Mouse (Mus musculus): Measurements from ENCODE around the gene 4930404N11Rik. TPM values are rescaled to one million over a fixed set of nuclear protein-coding genes. Genes with fewer than 3 reads are reported as not detected.

4930404N11Rik gene
- polyA plus RNA-seq, 1 experiment from 2014 or later = 0.67 TPM

GRCm38 (mm10) chr10:81315587-81315986 is 50.0 kb downstream of the 4930404N11Rik start:
- Histone ChIP-seq H3K4me2 (no peak overlapping the region), H3K9me3 (replicated peaks; ENCODE audit: control insufficient read depth, low read length) (no peaks in the 10 kb centered on the region), H3K27me3 (ENCODE audit: control insufficient read depth, insufficient read depth, low read length) (no peaks in the 10 kb centered on the region), H3K27ac (ENCODE audit: low read depth, low read length) (no peak overlapping the region), H3K4me1 (ENCODE audit: control insufficient read depth, insufficient read depth, low read length) (peaks cover 26% of the 10 kb centered on the region), H3K4me3 (ENCODE audit: low read depth, low read length) (no peak overlapping the region), H3K36me3 (ENCODE audit: control insufficient read depth, insufficient read depth, low read length) (peaks cover 29% of the 10 kb centered on the region), H3K9ac (ENCODE audit: low read depth, low read length) (no peak overlapping the region)
- 89% methylated on average over 16 of the region's 16 CpGs for WGBS (ENCODE audit: insufficient replicate concordance)
- ATAC-seq (replicated peaks; ENCODE audit: insufficient number of reproducible peaks, low FRiP score, low TSS enrichment) = no peak

GRCm38 (mm10) chr10:81314201-81314600 is 51.4 kb downstream of the 4930404N11Rik start:
- 81% methylated on average over 7 of the region's 7 CpGs for WGBS (ENCODE audit: insufficient replicate concordance)
- Histone ChIP-seq H3K4me1 (ENCODE audit: control insufficient read depth, insufficient read depth, low read length) (peaks cover 20% of the 10 kb centered on the region), H3K27ac (ENCODE audit: low read depth, low read length) (no peak overlapping the region), H3K4me2 (no peak overlapping the region), H3K9ac (ENCODE audit: low read depth, low read length) (no peak overlapping the region), H3K27me3 (ENCODE audit: control insufficient read depth, insufficient read depth, low read length) (no peaks in the 10 kb centered on the region), H3K9me3 (replicated peaks; ENCODE audit: control insufficient read depth, low read length) (no peaks in the 10 kb centered on the region), H3K4me3 (ENCODE audit: low read depth, low read length) (no peak overlapping the region), H3K36me3 (ENCODE audit: control insufficient read depth, insufficient read depth, low read length) (peaks cover 35% of the 10 kb centered on the region)
- ATAC-seq (replicated peaks; ENCODE audit: insufficient number of reproducible peaks, low FRiP score, low TSS enrichment) = no peak

- peaks cover 14% of the 10 kb centered on the region for H3K4me1 ChIP-seq (ENCODE audit: control insufficient read depth, insufficient read depth, low read length)
- H3K9me3 ChIP-seq (replicated peaks; ENCODE audit: control insufficient read depth, low read length) = no peaks in the 10 kb centered on the region
- ATAC-seq (replicated peaks; ENCODE audit: insufficient number of reproducible peaks, low FRiP score, low TSS enrichment) = no peak
- H3K9ac ChIP-seq (ENCODE audit: low read depth, low read length) = no peak overlapping the region
- no peak overlapping the region for H3K4me2 ChIP-seq
- no peaks in the 10 kb centered on the region for H3K27me3 ChIP-seq (ENCODE audit: control insufficient read depth, insufficient read depth, low read length)
- no peak overlapping the region for H3K27ac ChIP-seq (ENCODE audit: low read depth, low read length)
- H3K4me3 ChIP-seq (ENCODE audit: low read depth, low read length) = no peak overlapping the region
- H3K36me3 ChIP-seq (ENCODE audit: control insufficient read depth, insufficient read depth, low read length) = peaks cover 40% of the 10 kb centered on the region
- WGBS (ENCODE audit: insufficient replicate concordance) = 93% methylated on average over 13 of the region's 13 CpGs
Measured at GRCm38 (mm10) chr10:81313581-81313980, 52.0 kb downstream of the 4930404N11Rik start.

Small RNA genes within 50 kb of the gene (microRNA-seq; reads per million reads assigned to microRNA genes)
- 0.27 reads per million for gene Mir6913 (ENCODE audit: borderline number of aligned reads)

Other genes starting within 250 kb of the 4930404N11Rik start
- 10.6 and 10.8 TPM in 2 replicates for gene Zbtb7a, start 230.6 kb downstream of the 4930404N11Rik start, polyA plus RNA-seq (2014; fragmentation: Nextera tagmentation; extraction: Ambion mirVana)
- 39.4 and 39.7 TPM in 2 replicates for gene Pias4, start 197.9 kb downstream of the 4930404N11Rik start, polyA plus RNA-seq (2014; fragmentation: Nextera tagmentation; extraction: Ambion mirVana)
- gene Eef2, start 189.2 kb downstream of the 4930404N11Rik start, polyA plus RNA-seq (2014; fragmentation: Nextera tagmentation; extraction: Ambion mirVana) = 313 and 338 TPM in 2 replicates
- 44.1 and 47.4 TPM in 2 replicates for gene Dapk3, start 182.8 kb downstream of the 4930404N11Rik start, polyA plus RNA-seq (2014; fragmentation: Nextera tagmentation; extraction: Ambion mirVana)
- gene 4930442H23Rik, start 182.0 kb downstream of the 4930404N11Rik start, polyA plus RNA-seq (2014; fragmentation: Nextera tagmentation; extraction: Ambion mirVana) = 0.21 TPM in 1 of 2 replicates, not detected in the other
- gene Nmrk2, start 163.8 kb downstream of the 4930404N11Rik start, polyA plus RNA-seq (2014; fragmentation: Nextera tagmentation; extraction: Ambion mirVana) = 2.2 and 3.6 TPM in 2 replicates
- 0.60 and 0.83 TPM in 2 replicates for gene Atcay, start 135.0 kb downstream of the 4930404N11Rik start, polyA plus RNA-seq (2014; fragmentation: Nextera tagmentation; extraction: Ambion mirVana)
- 2.3 and 3.7 TPM in 2 replicates for gene Zfr2, start 132.7 kb downstream of the 4930404N11Rik start, polyA plus RNA-seq (2014; fragmentation: Nextera tagmentation; extraction: Ambion mirVana)
- 1.0 and 1.7 TPM in 2 replicates for gene Matk, start 112.9 kb downstream of the 4930404N11Rik start, polyA plus RNA-seq (2014; fragmentation: Nextera tagmentation; extraction: Ambion mirVana)
- gene Mrpl54, start 98.9 kb downstream of the 4930404N11Rik start, polyA plus RNA-seq (2014; fragmentation: Nextera tagmentation; extraction: Ambion mirVana) = 247 and 257 TPM in 2 replicates
- 41.2 and 44.1 TPM in 2 replicates for gene Apba3, start 98.9 kb downstream of the 4930404N11Rik start, polyA plus RNA-seq (2014; fragmentation: Nextera tagmentation; extraction: Ambion mirVana)
- gene Tjp3, start 74.2 kb downstream of the 4930404N11Rik start, polyA plus RNA-seq (2014; fragmentation: Nextera tagmentation; extraction: Ambion mirVana) = 0.90 and 1.4 TPM in 2 replicates
- gene Pip5k1c, start 72.9 kb downstream of the 4930404N11Rik start, polyA plus RNA-seq (2014; fragmentation: Nextera tagmentation; extraction: Ambion mirVana) = 30.2 and 32.1 TPM in 2 replicates
- 20.2 and 25.0 TPM in 2 replicates for gene Cactin, start 44.7 kb downstream of the 4930404N11Rik start, polyA plus RNA-seq (2014; fragmentation: Nextera tagmentation; extraction: Ambion mirVana)
- gene Tbxa2r, start 37.1 kb downstream of the 4930404N11Rik start, polyA plus RNA-seq (2014; fragmentation: Nextera tagmentation; extraction: Ambion mirVana) = 10.9 and 11.2 TPM in 2 replicates
- not detected in 2 replicates for gene Gipc3, start 22.6 kb downstream of the 4930404N11Rik start, polyA plus RNA-seq (2014; fragmentation: Nextera tagmentation; extraction: Ambion mirVana)
- 102 and 107 TPM in 2 replicates for gene Hmg20b, start 15.3 kb downstream of the 4930404N11Rik start, polyA plus RNA-seq (2014; fragmentation: Nextera tagmentation; extraction: Ambion mirVana)
- 4.6 and 4.7 TPM in 2 replicates for gene Mfsd12, start 8.3 kb downstream of the 4930404N11Rik start, polyA plus RNA-seq (2014; fragmentation: Nextera tagmentation; extraction: Ambion mirVana)
- 66.1 and 70.0 TPM in 2 replicates for gene Fzr1, start 12.7 kb upstream of the 4930404N11Rik start, polyA plus RNA-seq (2014; fragmentation: Nextera tagmentation; extraction: Ambion mirVana)
- 47.5 and 61.4 TPM in 2 replicates for gene Dohh, start 18.6 kb upstream of the 4930404N11Rik start, polyA plus RNA-seq (2014; fragmentation: Nextera tagmentation; extraction: Ambion mirVana)
- 1.4 and 2.9 TPM in 2 replicates for gene Gm48551, start 18.6 kb upstream of the 4930404N11Rik start, polyA plus RNA-seq (2014; fragmentation: Nextera tagmentation; extraction: Ambion mirVana)
- gene Gm48552, start 23.2 kb upstream of the 4930404N11Rik start, polyA plus RNA-seq (2014; fragmentation: Nextera tagmentation; extraction: Ambion mirVana) = 0.55 and 1.2 TPM in 2 replicates
- gene Smim24, start 27.2 kb upstream of the 4930404N11Rik start, polyA plus RNA-seq (2014; fragmentation: Nextera tagmentation; extraction: Ambion mirVana) = 4.2 and 5.8 TPM in 2 replicates
- gene Nfic, start 89.8 kb upstream of the 4930404N11Rik start, polyA plus RNA-seq (2014; fragmentation: Nextera tagmentation; extraction: Ambion mirVana) = 28.1 and 29.8 TPM in 2 replicates
- 0.19 and 0.31 TPM in 2 replicates for gene Celf5, start 116.9 kb upstream of the 4930404N11Rik start, polyA plus RNA-seq (2014; fragmentation: Nextera tagmentation; extraction: Ambion mirVana)
- 40.9 and 49.0 TPM in 2 replicates for gene Ncln, start 130.6 kb upstream of the 4930404N11Rik start, polyA plus RNA-seq (2014; fragmentation: Nextera tagmentation; extraction: Ambion mirVana)
- gene S1pr4, start 134.3 kb upstream of the 4930404N11Rik start, polyA plus RNA-seq (2014; fragmentation: Nextera tagmentation; extraction: Ambion mirVana) = 0.56 and 0.79 TPM in 2 replicates
- gene Gna15, start 158.4 kb upstream of the 4930404N11Rik start, polyA plus RNA-seq (2014; fragmentation: Nextera tagmentation; extraction: Ambion mirVana) = 2.5 and 3.4 TPM in 2 replicates
- gene Gna11, start 179.4 kb upstream of the 4930404N11Rik start, polyA plus RNA-seq (2014; fragmentation: Nextera tagmentation; extraction: Ambion mirVana) = 55.5 and 58.8 TPM in 2 replicates
- 330 and 481 TPM in 2 replicates for gene Aes, start 193.7 kb upstream of the 4930404N11Rik start, polyA plus RNA-seq (2014; fragmentation: Nextera tagmentation; extraction: Ambion mirVana)
- gene Tle2, start 208.7 kb upstream of the 4930404N11Rik start, polyA plus RNA-seq (2014; fragmentation: Nextera tagmentation; extraction: Ambion mirVana) = 17.8 and 18.3 TPM in 2 replicates
- gene Tle6, start 235.3 kb upstream of the 4930404N11Rik start, polyA plus RNA-seq (2014; fragmentation: Nextera tagmentation; extraction: Ambion mirVana) = 25.6 and 27.3 TPM in 2 replicates
- 0.25 and 0.63 TPM in 2 replicates for gene BC025920, start 240.5 kb upstream of the 4930404N11Rik start, polyA plus RNA-seq (2014; fragmentation: Nextera tagmentation; extraction: Ambion mirVana)